Mouse (Mus musculus) liver, embryonic 16.5 days (tissue): ENCODE measurements around the gene Ccdc33. TPM values are rescaled to one million over a fixed set of nuclear protein-coding genes. Genes with fewer than 3 reads are reported as not detected.

ENCODE experiments used
- ATAC-seq: fragments of 200-750 bp; cut with Nextera tagmentation; 2 replicates; pipeline ENCODE4 v1.8.0; 2017; ENCODE audit warnings: low read depth, mild to moderate bottlenecking, moderate number of reproducible peaks, moderate library complexity
- H3K27ac ChIP-seq: fragments of 300-500 bp; sonication (generic); 2 replicates; pipeline ENCODE4 v1.5.1; 2014; ENCODE audit warnings: mild to moderate bottlenecking, low read length
- H3K27me3 ChIP-seq: fragments of 300-500 bp; sonication (generic); 2 replicates; pipeline ENCODE4 v1.6.1; 2014; ENCODE audit warnings: low read depth, low read length, mixed read lengths; ENCODE audit not compliant: control insufficient read depth, insufficient read depth
- H3K36me3 ChIP-seq: fragments of 300-500 bp; sonication (generic); 2 replicates; pipeline ENCODE4 v1.6.1; 2014; ENCODE audit warnings: mild to moderate bottlenecking; ENCODE audit not compliant: control insufficient read depth, insufficient read depth
- H3K4me1 ChIP-seq: fragments of 300-500 bp; sonication (generic); 2 replicates; pipeline ENCODE4 v1.6.1; 2014; ENCODE audit warnings: low read depth, low read length, mixed read lengths; ENCODE audit not compliant: control insufficient read depth
- H3K4me2 ChIP-seq: fragments of 300-500 bp; sonication (generic); 2 replicates; pipeline ENCODE4 v1.6.1; 2014; ENCODE audit warnings: low read depth, low read length, mixed read lengths
- H3K4me3 ChIP-seq: fragments of 300-500 bp; sonication (generic); 2 replicates; pipeline ENCODE4 v1.5.1; 2014; ENCODE audit warnings: low read depth, mild to moderate bottlenecking, low read length
- H3K9ac ChIP-seq: fragments of 300-500 bp; sonication (generic); 2 replicates; pipeline ENCODE4 v1.6.1; 2014; ENCODE audit warnings: low read depth, low read length
- H3K9me3 ChIP-seq: fragments of 300-500 bp; sonication (generic); replicated peaks from 2 replicates; pipeline ENCODE4 v1.6.1; 2016; ENCODE audit warnings: low read length; ENCODE audit not compliant: control insufficient read depth
- WGBS: fragments of 180-500 bp; shearing (Covaris S2); extraction: QIAGEN DNeasy Blood & Tissue Kit; methylation state at CpG from one replicate; pipeline ENCODE4 v1.1.7; 2014; ENCODE audit not compliant: insufficient replicate concordance; 5-methylcytosine and 5-hydroxymethylcytosine counted together
- polyA plus RNA-seq: library from polyadenylated mRNA; unstranded; fragments of >200 nt; fragmentation: Nextera tagmentation; extraction: Ambion mirVana; gene quantifications from 2 replicates; pipeline ENCODE4 v1.2.1, GENCODE M21; 2015

The Ccdc33 gene
- polyA plus RNA-seq, 1 experiment from 2014 or later, result not detected

GRCm38 (mm10) chr9:58155366-58155765 is 36.7 kb upstream of the Ccdc33 start:
- ATAC-seq, result no peak
- WGBS, result 43% methylated on average over 3 of the region's 3 CpGs
- no peak overlapping the region for H3K4me2 ChIP-seq

GRCm38 (mm10) chr9:58153095-58153494 is 34.5 kb upstream of the Ccdc33 start:
- no peak overlapping the region for H3K4me3 ChIP-seq
- H3K4me1 ChIP-seq, result no peaks in the 10 kb centered on the region
- H3K27ac ChIP-seq, result no peak overlapping the region
- no peaks in the 10 kb centered on the region for H3K36me3 ChIP-seq
- H3K27me3 ChIP-seq, result no peaks in the 10 kb centered on the region
- no peak overlapping the region for H3K9ac ChIP-seq
- no peak for ATAC-seq
- H3K4me2 ChIP-seq, result no peak overlapping the region
- 58% methylated on average over 3 of the region's 3 CpGs for WGBS
- H3K9me3 ChIP-seq, result no peaks in the 10 kb centered on the region

More at GRCm38 (mm10) chr9:58155366-58155765, 36.7 kb upstream of the Ccdc33 start:
- Histone ChIP-seq H3K36me3 (no peaks in the 10 kb centered on the region), H3K4me3 (no peak overlapping the region), H3K9me3 (no peaks in the 10 kb centered on the region), H3K9ac (no peak overlapping the region), H3K4me1 (no peaks in the 10 kb centered on the region), H3K27ac (no peak overlapping the region), H3K27me3 (no peaks in the 10 kb centered on the region)

GRCm38 (mm10) chr9:58150733-58151361 is 32.2 kb upstream of the Ccdc33 start:
- Histone ChIP-seq H3K9me3 (no peaks in the 10 kb centered on the region), H3K4me2 (no peak overlapping the region), H3K4me1 (no peaks in the 10 kb centered on the region), H3K4me3 (no peak overlapping the region), H3K27ac (no peak overlapping the region), H3K27me3 (no peaks in the 10 kb centered on the region), H3K36me3 (no peaks in the 10 kb centered on the region), H3K9ac (no peak overlapping the region)
- WGBS, result 52% methylated on average over 4 of the region's 4 CpGs
- no peak for ATAC-seq

GRCm38 (mm10) chr9:58148806-58149205 is 30.2 kb upstream of the Ccdc33 start:
- ATAC-seq, result no peak

GRCm38 (mm10) chr9:58145417-58145816 is 26.8 kb upstream of the Ccdc33 start:
- Histone ChIP-seq H3K4me3 (no peak overlapping the region), H3K27ac (no peak overlapping the region), H3K27me3 (no peaks in the 10 kb centered on the region), H3K36me3 (no peaks in the 10 kb centered on the region), H3K9me3 (no peaks in the 10 kb centered on the region), H3K4me1 (no peaks in the 10 kb centered on the region), H3K9ac (no peak overlapping the region), H3K4me2 (no peak overlapping the region)
- ATAC-seq, result no peak
- WGBS, result 49% methylated on average over 5 of the region's 5 CpGs

More at GRCm38 (mm10) chr9:58148806-58149205, 30.2 kb upstream of the Ccdc33 start:
- Histone ChIP-seq H3K4me1 (no peaks in the 10 kb centered on the region), H3K36me3 (no peaks in the 10 kb centered on the region), H3K4me2 (no peak overlapping the region), H3K9me3 (no peaks in the 10 kb centered on the region), H3K4me3 (no peak overlapping the region), H3K9ac (no peak overlapping the region), H3K27me3 (no peaks in the 10 kb centered on the region), H3K27ac (no peak overlapping the region)
- WGBS, result 7% methylated on average over 2 of the region's 2 CpGs

- Histone ChIP-seq H3K4me2 (no peak overlapping the region), H3K4me1 (no peaks in the 10 kb centered on the region), H3K36me3 (no peaks in the 10 kb centered on the region), H3K4me3 (no peak overlapping the region), H3K9me3 (no peaks in the 10 kb centered on the region), H3K27ac (no peak overlapping the region), H3K27me3 (no peaks in the 10 kb centered on the region), H3K9ac (no peak overlapping the region)
- WGBS, result 44% methylated on average over 1 of the region's 1 CpGs
- no peak for ATAC-seq
These were observed 26.0 kb upstream of the Ccdc33 start for GRCm38 (mm10) chr9:58144664-58145063.

GRCm38 (mm10) chr9:58143419-58143818 is 24.8 kb upstream of the Ccdc33 start:
- Histone ChIP-seq H3K36me3 (no peaks in the 10 kb centered on the region), H3K27me3 (no peaks in the 10 kb centered on the region), H3K9ac (no peak overlapping the region), H3K4me2 (no peak overlapping the region), H3K4me3 (no peak overlapping the region), H3K27ac (no peak overlapping the region), H3K9me3 (no peaks in the 10 kb centered on the region), H3K4me1 (no peaks in the 10 kb centered on the region)
- WGBS, result 29% methylated on average over 7 of the region's 7 CpGs
- no peak for ATAC-seq

- ATAC-seq, result no peak
- H3K27ac ChIP-seq, result no peak overlapping the region
- no peaks in the 10 kb centered on the region for H3K9me3 ChIP-seq
- H3K4me1 ChIP-seq, result no peaks in the 10 kb centered on the region
- H3K36me3 ChIP-seq, result no peaks in the 10 kb centered on the region
- no peak overlapping the region for H3K9ac ChIP-seq
- 16% methylated on average over 6 of the region's 6 CpGs for WGBS
- H3K4me3 ChIP-seq, result no peak overlapping the region
- no peaks in the 10 kb centered on the region; the same call in 1 of the 2 replicates for H3K27me3 ChIP-seq
- H3K4me2 ChIP-seq, result no peak overlapping the region
These were observed 21.3 kb upstream of the Ccdc33 start for GRCm38 (mm10) chr9:58139947-58140346.

- peaks cover 15% of the 10 kb centered on the region for H3K27me3 ChIP-seq
- no peak overlapping the region for H3K4me3 ChIP-seq
- no peak for ATAC-seq
- 14% methylated on average over 2 of the region's 2 CpGs for WGBS
- no peaks in the 10 kb centered on the region for H3K36me3 ChIP-seq
- H3K4me2 ChIP-seq, result no peak overlapping the region
- H3K4me1 ChIP-seq, result no peaks in the 10 kb centered on the region
- no peaks in the 10 kb centered on the region for H3K9me3 ChIP-seq
- H3K9ac ChIP-seq, result no peak overlapping the region
- H3K27ac ChIP-seq, result no peak overlapping the region
These were observed 17.3 kb upstream of the Ccdc33 start for GRCm38 (mm10) chr9:58135921-58136321.
